21 mouse cellular contexts compared by ENCODE assay signal in genomic region chr6:123468651-123469050, GRCm38 (mm10). TPM values are rescaled to one million over a fixed set of nuclear protein-coding genes. Genes with fewer than 3 reads are reported as not detected.
DNase-seq lines count a peak whose midpoint lies in the region; ATAC-seq and TF ChIP-seq lines count a peak whose summit lies in the region.
"Not testable (repeated sequence)": the region's sequence is repeated elsewhere in the genome, so short reads cannot be mapped to it uniquely, and the experiment has no call there.
"Had no signal": no experiment of that assay in that cellular context is flagged by ENCODE, and none has a peak within 500 bp of the region (broad histone marks: within the 10 kb centered on the region; RNA-seq: fewer than 3 reads in every experiment).

No protein-coding gene starts in this region.

- H3K9ac ChIP-seq in liver, embryonic 12.5 days; liver, embryonic 14.5 days (replicated peaks); liver, embryonic 16.5 days (ENCODE audit: low read depth, low read length): not testable (repeated sequence)

- peak; percentile 49; the same call in 1 of the 2 replicates for ATAC-seq in G1E (ENCODE audit: extremely low read depth, insufficient number of reproducible peaks, low FRiP score, poor library complexity, severe bottlenecking)
- ATAC-seq in liver, embryonic 12.5 days: peak; percentile 51
- peak; percentile 55 for ATAC-seq in liver, embryonic 14.5 days (ENCODE audit: insufficient read depth)
- peak; percentile 55 for ATAC-seq in liver, embryonic 16.5 days (ENCODE audit: low read depth)
- peak; percentile 41; the same call in 1 of the 2 replicates for ATAC-seq in megakaryocyte-erythroid progenitor cell, adult 5-6 weeks (replicated peaks; ENCODE audit: low FRiP score, low TSS enrichment, poor library complexity, severe bottlenecking)

- TF ChIP-seq EP300 in liver, embryonic 14.5 days (IDR thresholded peaks at IDR 0.05; ENCODE audit: low read depth): not testable (repeated sequence)

- not testable (repeated sequence) for H3K27ac ChIP-seq in liver, embryonic 12.5 days; liver, embryonic 14.5 days; liver, embryonic 16.5 days (ENCODE audit: low read length)

- not testable (repeated sequence) for H3K36me3 ChIP-seq in G1E (replicated peaks); liver, embryonic 12.5 days; liver, embryonic 14.5 days (replicated peaks; ENCODE audit: control insufficient read depth, insufficient read depth, low read depth); liver, embryonic 16.5 days (ENCODE audit: control insufficient read depth, insufficient read depth)

- WGBS in liver, embryonic 12.5 days (ENCODE audit: insufficient replicate concordance): no CpG with 5 or more reads among the region's 1 CpGs
- WGBS in liver, embryonic 14.5 days (ENCODE audit: insufficient replicate concordance): no CpG with 5 or more reads among the region's 1 CpGs
- no CpG with 5 or more reads among the region's 1 CpGs for WGBS in liver, embryonic 16.5 days (ENCODE audit: insufficient replicate concordance)

- not testable (repeated sequence) for H3K27me3 ChIP-seq in G1E (ENCODE audit: insufficient read depth, low read length); liver, embryonic 12.5 days (replicated peaks); liver, embryonic 14.5 days (ENCODE audit: control insufficient read depth, insufficient read depth, low read length); liver, embryonic 16.5 days (ENCODE audit: control insufficient read depth, insufficient read depth, low read depth, low read length)

- not testable (repeated sequence) for H3K4me1 ChIP-seq in G1E (ENCODE audit: insufficient read depth, low read depth, low read length); liver, embryonic 12.5 days; liver, embryonic 14.5 days (replicated peaks; ENCODE audit: control insufficient read depth in 2 of 2, insufficient read depth in 2 of 2, low read length in 1 of 2); liver, embryonic 16.5 days (ENCODE audit: control insufficient read depth, low read depth, low read length)

- H3K4me3 ChIP-seq in G1E (ENCODE audit: low read depth, low read length); liver, embryonic 12.5 days; liver, embryonic 14.5 days (ENCODE audit: insufficient read depth in 1 of 2, low read depth in 2 of 2, low read length in 2 of 2); liver, embryonic 16.5 days (ENCODE audit: low read depth, low read length): not testable (repeated sequence)

- H3K9me3 ChIP-seq in G1E (replicated peaks); liver, embryonic 12.5 days (replicated peaks); liver, embryonic 14.5 days (ENCODE audit: control insufficient read depth, low read length); liver, embryonic 16.5 days (replicated peaks; ENCODE audit: control insufficient read depth, low read length): not testable (repeated sequence)

- H3K4me2 ChIP-seq in liver, embryonic 12.5 days; liver, embryonic 14.5 days (ENCODE audit: low read depth); liver, embryonic 16.5 days (ENCODE audit: low read depth, low read length): not testable (repeated sequence)

- DNase-seq in G1E (ENCODE audit: low spot score); liver, embryonic 14.5 days (ENCODE audit: low read depth in 3 of 3, low spot score in 3 of 3): not testable (repeated sequence)

- not testable (repeated sequence) for TF ChIP-seq CTCF in G1E (IDR thresholded peaks at IDR 0.05; ENCODE audit: low read depth, low read length); liver, embryonic 14.5 days (IDR thresholded peaks at IDR 0.05; ENCODE audit: low read depth)

RNA-seq across cellular contexts. Expression of gene Vmn2r20, which starts 50.7 kb away (rescaled TPM):
- 0.15 and 0.19 TPM in 2 replicates for total RNA-seq in G1E (2014; fragmentation: Nextera tagmentation)
- total RNA-seq in G1E (2017): under 0.01 and 0.05 TPM in 2 replicates
- not detected in 2 replicates for polyA plus RNA-seq in G1E (2012)
- not detected in 2 replicates for polyA plus RNA-seq in liver, embryonic 12.5 days (2016; fragmentation: Nextera tagmentation; extraction: Ambion mirVana)
- polyA plus RNA-seq in liver, embryonic 14.5 days (2012; rRNA removed): not detected in 2 replicates
- not detected in 2 replicates for polyA plus RNA-seq in liver, embryonic 14.5 days (2014; fragmentation: Nextera tagmentation; extraction: Ambion mirVana)
- not detected in 2 replicates for polyA plus RNA-seq in liver, embryonic 16.5 days (2015; fragmentation: Nextera tagmentation; extraction: Ambion mirVana)
- not detected in 2 replicates for total RNA-seq in megakaryocyte-erythroid progenitor cell, adult 5-6 weeks (2014; fragmentation: Nextera tagmentation)
- total RNA-seq in megakaryocyte-erythroid progenitor cell, adult 5-6 weeks (2017): not detected in 2 replicates
- total RNA-seq: adrenal gland, adult 2 months; adrenal gland, postnatal 10 days; adrenal gland, postnatal 25 days; adrenal gland, postnatal 4 days; CH12.LX; common myeloid progenitor, adult 5-6 weeks; forebrain, postnatal 0 days; MEL had no signal
- polyA plus RNA-seq: adrenal gland, adult 2 months; brain, embryonic 14.5 days; embryonic facial prominence, embryonic 11.5 days; embryonic facial prominence, embryonic 13.5 days; embryonic facial prominence, embryonic 15.5 days; erythroblast, embryonic 14.5 days; forebrain, embryonic 11.5 days; forebrain, embryonic 13.5 days; forebrain, embryonic 15.5 days; forebrain, postnatal 0 days had no signal
